Mouse (Mus musculus) MEL (cell line): ENCODE results near the gene Cirbp. TPM values are rescaled to one million over a fixed set of nuclear protein-coding genes. Genes with fewer than 3 reads are reported as not detected.

ENCODE experiments used
- DNase-seq: peaks from one replicate; pipeline ENCODE4 v3.0.0; 2011; ENCODE audit warnings: low read depth, low spot score
- H3K27ac ChIP-seq: 2 replicates; pipeline ENCODE4 v1.5.1; 2012; ENCODE audit warnings: low read depth, mild to moderate bottlenecking, control low read depth, low read length, moderate library complexity; ENCODE audit not compliant: control insufficient read depth
- H3K27me3 ChIP-seq, 2 experiments: fragments of 150-350 bp in 1 of 2; sonication (generic) in 1 of 2; 2 replicates each; pipeline ENCODE4 v1.6.1; 2012; ENCODE audit warnings: low read length in 2 of 2, mild to moderate bottlenecking in 2 of 2, improper control_type of control experiment in 1 of 2, moderate library complexity in 1 of 2; ENCODE audit not compliant: insufficient read depth in 2 of 2, control insufficient read depth in 1 of 2
- H3K36me3 ChIP-seq, 2 experiments: 2 replicates each; pipeline ENCODE4 v1.6.1; 2012 to 2014; ENCODE audit warnings: low read length in 2 of 2, improper control_type of control experiment in 1 of 2, inconsistent platforms in 1 of 2, mild to moderate bottlenecking in 1 of 2; ENCODE audit not compliant: insufficient read depth in 2 of 2, control insufficient read depth in 1 of 2
- H3K4me1 ChIP-seq, 2 experiments: fragments of 150-350 bp in 1 of 2; sonication (generic) in 1 of 2; 2 replicates each; pipeline ENCODE4 v1.6.1; 2012; ENCODE audit warnings: low read length in 2 of 2, improper control_type of control experiment in 1 of 2, mild to moderate bottlenecking in 1 of 2; ENCODE audit not compliant: insufficient read depth in 2 of 2, control insufficient read depth in 1 of 2
- H3K4me3 ChIP-seq, 2 experiments: fragments of 150-350 bp in 1 of 2; sonication (generic) in 1 of 2; 2 replicates each; pipeline ENCODE4 v1.5.1; 2012; ENCODE audit warnings: low read depth in 2 of 2, low read length in 2 of 2, mild to moderate bottlenecking in 2 of 2, moderate library complexity in 2 of 2, control low read depth in 1 of 2, improper control_type of control experiment in 1 of 2; ENCODE audit not compliant: control insufficient read depth in 1 of 2, insufficient read depth in 1 of 2
- H3K79me2 ChIP-seq: 2 replicates; pipeline ENCODE4 v1.6.1; 2012; ENCODE audit warnings: mild to moderate bottlenecking, low read length, moderate library complexity; ENCODE audit not compliant: control insufficient read depth, poor library complexity, insufficient read depth
- H3K9ac ChIP-seq: 2 replicates; pipeline ENCODE4 v1.6.1; 2012; ENCODE audit warnings: low read depth, mild to moderate bottlenecking, control low read depth, low read length, moderate library complexity; ENCODE audit not compliant: control insufficient read depth, poor library complexity, severe bottlenecking
- H3K9me3 ChIP-seq: fragments of 150-350 bp; sonication (generic); replicated peaks from 2 replicates; pipeline ENCODE4 v1.6.1; 2012; ENCODE audit warnings: mild to moderate bottlenecking, low read length, improper control_type of control experiment, moderate library complexity; ENCODE audit not compliant: insufficient read depth
- BHLHE40 ChIP-seq: IDR thresholded peaks from 2 replicates; pipeline ENCODE4 v1.6.1; 2012; ENCODE audit warnings: low read depth, mild to moderate bottlenecking, inconsistent platforms, low read length, improper control_type of control experiment, borderline replicate concordance
- CHD2 ChIP-seq: IDR thresholded peaks from 2 replicates; pipeline ENCODE4 v1.6.1; 2011; ENCODE audit warnings: low read length, improper control_type of control experiment
- HCFC1 ChIP-seq: IDR thresholded peaks from 2 replicates; pipeline ENCODE4 v1.6.1; 2012; ENCODE audit warnings: low read depth, mild to moderate bottlenecking, inconsistent platforms, low read length, improper control_type of control experiment, moderate library complexity
- KAT2A ChIP-seq: conservative IDR thresholded peaks from 2 replicates; pipeline ENCODE4 v1.6.1; 2012; ENCODE audit warnings: low read depth, low read length, improper control_type of control experiment, inconsistent platforms
- MAZ ChIP-seq: IDR thresholded peaks from 2 replicates; pipeline ENCODE4 v1.6.1; 2012; ENCODE audit warnings: low read depth, mild to moderate bottlenecking, inconsistent platforms, low read length, improper control_type of control experiment
- POLR2A ChIP-seq, 2 experiments: IDR thresholded peaks; 2 replicates each; pipeline ENCODE4 v1.6.1; 2011 to 2012; ENCODE audit warnings: low read length in 2 of 2, mild to moderate bottlenecking in 2 of 2, control low read depth in 1 of 2, improper control_type of control experiment in 1 of 2, low read depth in 1 of 2, moderate library complexity in 1 of 2; ENCODE audit not compliant: control insufficient read depth in 1 of 2, insufficient read depth in 1 of 2, poor library complexity in 1 of 2
- POLR2AphosphoS5 ChIP-seq: IDR thresholded peaks from 2 replicates; pipeline ENCODE4 v1.6.1; 2012; ENCODE audit warnings: low read depth, borderline replicate concordance, mild to moderate bottlenecking, inconsistent platforms, low read length, moderate library complexity, mixed read lengths
- RCOR1 ChIP-seq: IDR thresholded peaks from 2 replicates; pipeline ENCODE4 v1.6.1; 2012; ENCODE audit warnings: low read depth, mild to moderate bottlenecking, inconsistent platforms, low read length, improper control_type of control experiment
- SIN3A ChIP-seq: IDR thresholded peaks from 2 replicates; pipeline ENCODE4 v1.6.1; 2012; ENCODE audit warnings: low read length, improper control_type of control experiment, inconsistent platforms
- SMC3 ChIP-seq: IDR thresholded peaks from 2 replicates; pipeline ENCODE4 v1.6.1; 2011; ENCODE audit warnings: low read depth, low read length, improper control_type of control experiment
- UBTF ChIP-seq: IDR thresholded peaks from 2 replicates; pipeline ENCODE4 v1.6.1; 2012; ENCODE audit warnings: low read depth, mild to moderate bottlenecking, inconsistent platforms, low read length, improper control_type of control experiment, moderate library complexity, borderline replicate concordance; ENCODE audit not compliant: insufficient read depth
- ZC3H11A ChIP-seq: IDR thresholded peaks from 2 replicates; pipeline ENCODE4 v1.6.1; 2012; ENCODE audit warnings: low read depth, mild to moderate bottlenecking, inconsistent platforms, low read length, improper control_type of control experiment
- ZKSCAN1 ChIP-seq: IDR thresholded peaks from 2 replicates; pipeline ENCODE4 v1.6.1; 2012; ENCODE audit warnings: low read depth, mild to moderate bottlenecking, inconsistent platforms, low read length, improper control_type of control experiment, moderate library complexity
- polyA plus RNA-seq, 2 experiments: library from polyadenylated mRNA; stranded (reverse) in 1 of 2; unstranded in 1 of 2; fragments of >175 nt in 1 of 2; fragments of >200 nt in 1 of 2; gene quantifications; 2 replicates each; pipeline versions ENCODE4 v1.2.1 to v1.2.4; 2012; ENCODE audit warnings: low replicate concordance in 2 of 2, low read depth in 1 of 2; ENCODE audit not compliant: insufficient read length in 2 of 2, insufficient read depth in 1 of 2, missing spikeins in 1 of 2
- total RNA-seq: library from RNA; depleted of rRNA; stranded (reverse); fragments of 300-350 nt; gene quantifications from 2 replicates; pipeline ENCODE4 v1.2.3, GENCODE M21; 2012

Cirbp gene
- total and polyA plus RNA-seq, 3 experiments, result 21.2 to 56.6 TPM; not detected in 1

DNA sequence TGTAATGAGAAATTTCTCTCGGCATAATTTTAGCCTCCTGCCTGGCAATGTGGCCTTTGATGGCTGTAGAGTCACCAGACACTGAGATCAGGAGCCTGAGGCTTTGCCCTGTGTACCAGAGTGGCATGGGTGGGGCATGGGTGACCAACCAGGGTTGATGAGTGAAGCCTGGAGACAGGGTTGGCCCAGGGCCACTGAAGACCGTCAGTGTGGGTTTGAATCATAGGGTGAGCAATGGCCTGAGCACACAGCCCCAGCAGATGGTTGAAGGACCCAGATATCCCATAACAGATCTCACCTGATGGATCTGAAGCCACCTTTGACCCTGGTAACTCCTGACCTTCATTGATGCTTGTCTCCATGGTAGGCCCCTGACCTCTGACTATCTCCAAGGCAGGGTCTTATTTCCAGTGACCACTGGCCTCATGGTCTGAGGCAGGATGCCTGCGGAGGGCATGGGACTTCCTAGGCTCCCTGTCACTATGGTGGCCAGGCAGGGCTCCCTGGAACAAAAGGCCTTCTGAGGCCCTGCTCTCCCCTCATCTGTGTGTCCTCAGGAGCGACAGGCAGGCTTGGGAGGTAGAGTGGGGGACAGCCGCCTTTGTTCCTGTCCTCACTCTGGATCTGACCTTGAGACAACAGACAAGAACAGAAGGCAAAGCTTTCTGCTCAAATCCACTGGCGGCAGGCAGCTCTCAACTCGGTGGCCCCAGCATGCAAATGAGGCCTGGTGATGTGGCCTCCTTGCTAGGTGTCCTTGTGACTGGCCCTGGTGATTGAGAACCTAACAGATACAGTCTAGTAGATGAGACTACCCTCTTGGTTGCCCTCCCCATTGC lies 11.9 kb downstream of the Cirbp start:
- H3K4me3 ChIP-seq, result no peak overlapping the region
- peaks cover 0 to 3% of the 10 kb centered on the region in 2 experiments; a peak in 1 of 4 replicates for H3K36me3 ChIP-seq
- H3K27ac ChIP-seq, result no peak overlapping the region
- no peak for DNase-seq
- no peaks in the 10 kb centered on the region for H3K4me1 ChIP-seq
- TF ChIP-seq KAT2A (no peak), CHD2 (no peak), ZKSCAN1 (no peak), SMC3 (no peak), POLR2AphosphoS5 (no peak), SIN3A (no peak), RCOR1 (no peak)
- no peak overlapping the region for H3K9ac ChIP-seq
- H3K9me3 ChIP-seq, result no peaks in the 10 kb centered on the region
- peaks cover 4% of the 10 kb centered on the region; the same call in 1 of the 2 replicates for H3K79me2 ChIP-seq
- peaks cover 9 to 12% of the 10 kb centered on the region in 2 experiments for H3K27me3 ChIP-seq

DNA sequence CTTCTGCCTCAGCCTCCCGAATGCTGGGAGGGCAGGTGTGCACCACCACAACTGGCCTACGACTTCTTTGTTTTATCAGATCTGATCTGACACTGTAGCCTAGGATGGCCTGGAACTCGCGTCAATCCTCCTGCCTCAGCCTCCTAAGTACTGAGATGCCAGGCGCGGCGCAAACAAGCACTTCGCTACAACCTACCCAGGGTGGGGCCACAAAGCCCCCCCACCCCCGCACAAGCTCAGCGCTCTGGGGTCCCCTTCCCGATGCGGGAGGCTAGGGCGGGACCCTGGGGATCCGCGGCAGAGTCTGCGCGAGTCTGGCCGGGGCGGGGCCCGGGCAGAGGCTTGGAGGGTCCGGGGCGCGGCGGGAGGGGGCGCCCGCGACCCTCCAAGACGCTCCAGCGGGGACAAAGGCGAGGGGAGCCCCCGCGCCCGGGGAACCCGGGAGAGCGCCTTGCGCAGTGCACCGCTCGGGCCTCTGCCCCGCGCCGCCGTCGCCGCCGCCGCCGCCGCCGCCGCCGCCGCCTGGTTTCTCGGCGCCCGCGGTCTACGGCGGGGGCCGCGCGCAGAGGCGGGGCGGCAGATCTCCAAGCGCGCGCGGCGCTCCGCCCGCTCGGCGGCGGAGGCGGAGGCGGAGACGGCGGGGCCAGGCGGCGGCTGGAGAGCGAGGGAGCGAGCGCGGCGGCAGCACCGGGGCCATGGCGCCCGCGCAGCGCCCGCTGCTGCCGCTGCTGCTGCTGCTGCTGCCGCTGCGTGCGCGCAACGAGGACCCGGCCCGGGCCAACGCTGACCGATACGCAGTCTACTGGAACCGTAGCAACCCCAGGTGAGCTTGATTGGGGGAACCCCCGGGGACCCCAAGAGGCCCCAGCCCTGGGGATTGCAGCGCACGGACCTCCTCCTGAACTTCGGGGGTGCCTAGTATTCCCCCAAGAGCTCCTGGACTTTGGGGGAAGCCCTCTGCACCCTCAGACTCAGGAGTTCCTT lies 13.6 kb downstream of the Cirbp start, which contains the start of gene Efna2:
Gene Efna2, plus strand, starts transcription at position 415 of the 984 bp plus-strand sequence.
- Histone ChIP-seq H3K27ac (no peak within 1 kb of the TSS), H3K4me3 (peak within 1 kb of the TSS in 1 of 2 experiments; percentile 35; a peak in 2 of 4 replicates), H3K9me3 (no peaks in the 10 kb centered on the region), H3K36me3 (no peaks in the 10 kb centered on the region), H3K4me1 (no peaks in the 10 kb centered on the region), H3K9ac (peak within 1 kb of the TSS; percentile 53), H3K79me2 (no peaks in the 10 kb centered on the region), H3K27me3 (peaks cover 9 to 12% of the 10 kb centered on the region in 2 experiments)
- no peak for DNase-seq
- TF ChIP-seq POLR2AphosphoS5, result no peak
- no peak for TF ChIP-seq ZC3H11A
- TF ChIP-seq BHLHE40, result no peak
- TF ChIP-seq MAZ, result no peak
- TF ChIP-seq HCFC1, result no peak
- TF ChIP-seq RCOR1, result no peak
- no peak for TF ChIP-seq UBTF
- no peak for TF ChIP-seq CHD2
- no peak for TF ChIP-seq KAT2A
- no peak for TF ChIP-seq POLR2A (IDR thresholded peaks at IDR 0.05; ENCODE audit: control insufficient read depth in 1 of 2, insufficient read depth in 1 of 2, low read depth in 1 of 2, low read length in 2 of 2, poor library complexity in 1 of 2)
- no peak for TF ChIP-seq ZKSCAN1
